Mouse (Mus musculus): Measurements from ENCODE around the gene Gm10058.
"Not testable (repeated sequence)": the region's sequence is repeated elsewhere in the genome, so short reads cannot be mapped to it uniquely, and the experiment has no call there.

The Gm10058 gene

GRCm38 (mm10) chrX:27946785-27947184, at the start of gene Gm10058:
Gm10058 (minus strand) TSS chrX:27946885.
- DNase-seq: not testable (repeated sequence)

Data from cerebellum, adult 9-10 months (tissue).